ENCODE assay signal across 13 mouse cellular contexts in the genomic region with DNA sequence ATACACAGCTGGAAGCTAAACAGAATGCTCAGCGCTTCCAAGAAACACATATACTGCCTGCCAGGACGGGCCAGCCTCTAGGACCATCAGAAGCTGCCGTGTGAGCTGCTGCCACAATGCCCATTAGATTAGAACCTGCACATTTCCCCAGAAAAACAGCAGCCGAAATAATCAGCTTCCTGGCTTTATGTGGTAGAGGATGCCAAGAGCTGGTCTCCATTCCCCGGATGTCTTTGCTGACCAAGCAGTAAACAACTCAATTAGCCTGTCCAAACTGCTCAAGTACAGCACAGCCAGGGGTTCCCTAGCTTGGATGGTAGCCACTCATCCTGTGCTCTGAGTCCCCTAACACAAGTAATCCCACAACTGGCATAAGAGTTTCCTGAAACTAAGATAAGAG. TPM values are rescaled to one million over a fixed set of nuclear protein-coding genes. Genes with fewer than 3 reads are reported as not detected.
DNase-seq lines count a peak whose midpoint lies in the region; ATAC-seq and TF ChIP-seq lines count a peak whose summit lies in the region.
"Had no signal": no experiment of that assay in that cellular context is flagged by ENCODE, and none has a peak within 500 bp of the region (broad histone marks: within the 10 kb centered on the region; RNA-seq: fewer than 3 reads in every experiment).

No protein-coding gene starts in this region.

- DNase-seq in cerebellum, postnatal 10 days = peak; percentile 20 to 25
- no peak for DNase-seq in cerebellum, postnatal 36 days
- DNase-seq in layer of hippocampus, adult 2 months (ENCODE audit: low spot score in 2 of 2) = no peak
- no peak for DNase-seq in layer of hippocampus, adult 9-11 months
- no peak for DNase-seq in liver, postnatal 0 days
- no peak for DNase-seq in gastrocnemius, postnatal 4 days (ENCODE audit: low spot score in 2 of 2)
- no peak for DNase-seq in right cerebral cortex, postnatal 4 days
- DNase-seq: spleen, adult 18-20 months had no signal

- H3K4me3 ChIP-seq in layer of hippocampus, adult 2 months = no peak overlapping the region
- no peak overlapping the region for H3K4me3 ChIP-seq in kidney, embryonic 15.5 days (replicated peaks)
- no peak overlapping the region for H3K4me3 ChIP-seq in liver, postnatal 0 days (ENCODE audit: low read depth, low read length)
- H3K4me3 ChIP-seq: forebrain, embryonic 12.5 days; hindbrain, embryonic 12.5 days had no signal

- H3K9ac ChIP-seq in kidney, embryonic 15.5 days = no peak overlapping the region
- H3K9ac ChIP-seq in liver, postnatal 0 days (replicated peaks) = no peak overlapping the region
- H3K9ac ChIP-seq: forebrain, embryonic 12.5 days; hindbrain, embryonic 12.5 days had no signal

- no peak for TF ChIP-seq CTCF in layer of hippocampus, adult 2 months (conservative IDR thresholded peaks at IDR 0.05)
- TF ChIP-seq CTCF in liver, postnatal 0 days (IDR thresholded peaks at IDR 0.05; ENCODE audit: low read depth) = no peak

- H3K36me3 ChIP-seq in kidney, embryonic 15.5 days = peaks cover 30% of the 10 kb centered on the region
- H3K36me3 ChIP-seq in liver, postnatal 0 days (replicated peaks; ENCODE audit: insufficient read depth, low read length) = peaks cover 54% of the 10 kb centered on the region

- TF ChIP-seq EP300 in liver, postnatal 0 days (IDR thresholded peaks at IDR 0.05; ENCODE audit: low read depth) = no peak

- no peaks in the 10 kb centered on the region for H3K9me3 ChIP-seq in kidney, embryonic 15.5 days (replicated peaks)
- no peaks in the 10 kb centered on the region for H3K9me3 ChIP-seq in liver, postnatal 0 days (ENCODE audit: low read length)
- H3K9me3 ChIP-seq: forebrain, embryonic 12.5 days; hindbrain, embryonic 12.5 days had no signal

- WGBS in kidney, embryonic 15.5 days = 73% methylated on average over 5 of the region's 5 CpGs
- 86% methylated on average over 5 of the region's 5 CpGs for WGBS in liver, postnatal 0 days (ENCODE audit: insufficient replicate concordance)

- H3K4me2 ChIP-seq in kidney, embryonic 15.5 days = no peak overlapping the region
- no peak overlapping the region for H3K4me2 ChIP-seq in liver, postnatal 0 days (ENCODE audit: low read depth, low read length)
- H3K4me2 ChIP-seq: forebrain, embryonic 12.5 days; hindbrain, embryonic 12.5 days had no signal

- no peak for ATAC-seq in kidney, embryonic 15.5 days (replicated peaks; ENCODE audit: low FRiP score)
- ATAC-seq in liver, postnatal 0 days = no peak

- H3K27ac ChIP-seq in layer of hippocampus, adult 2 months = peak overlapping the region; percentile 5; the same call in 1 of the 2 replicates
- H3K27ac ChIP-seq in kidney, embryonic 15.5 days = 0 out of 2 replicates have a peak overlapping the region, but pooled peaks have one; percentile 13
- H3K27ac ChIP-seq in liver, postnatal 0 days (ENCODE audit: low read depth) = peak overlapping the region; percentile 36; the same call in 1 of the 2 replicates
- H3K27ac ChIP-seq: forebrain, embryonic 12.5 days; hindbrain, embryonic 12.5 days had no signal

- no peaks in the 10 kb centered on the region for H3K27me3 ChIP-seq in kidney, embryonic 15.5 days
- H3K27me3 ChIP-seq in liver, postnatal 0 days (ENCODE audit: insufficient read depth, low read length) = no peaks in the 10 kb centered on the region
- H3K27me3 ChIP-seq: forebrain, embryonic 12.5 days; hindbrain, embryonic 12.5 days had no signal

- H3K4me1 ChIP-seq in kidney, embryonic 15.5 days = peaks cover 12% of the 10 kb centered on the region
- H3K4me1 ChIP-seq in liver, postnatal 0 days (ENCODE audit: insufficient read depth) = peaks cover 61% of the 10 kb centered on the region
- H3K4me1 ChIP-seq: forebrain, embryonic 12.5 days; hindbrain, embryonic 12.5 days had no signal

RNA-seq across cellular contexts. Expression of a gene that starts 19.4 kb away (rescaled TPM):
- 10 to 100 TPM; 25.1 to 27.3 TPM for total RNA-seq in layer of hippocampus, adult 2 months (2021)
- polyA plus RNA-seq in kidney, embryonic 15.5 days (2015; fragmentation: Nextera tagmentation; extraction: Ambion mirVana) = 12.2 and 13.8 TPM in 2 replicates
- 18.9 and 20.9 TPM in 2 replicates for polyA plus RNA-seq in liver, postnatal 0 days (2015; fragmentation: Nextera tagmentation; extraction: Ambion mirVana)
- 10 to 100 TPM; 28.6 to 32.3 TPM for total RNA-seq in gastrocnemius, postnatal 4 days (2021)

RNA-seq across cellular contexts. Expression of a gene that starts 19.8 kb away (rescaled TPM):
- total RNA-seq in layer of hippocampus, adult 2 months (2021) = under 1 TPM; 0.22 to 0.28 TPM
- polyA plus RNA-seq in kidney, embryonic 15.5 days (2015; fragmentation: Nextera tagmentation; extraction: Ambion mirVana) = 0.13 and 0.14 TPM in 2 replicates
- not detected in 2 replicates for polyA plus RNA-seq in liver, postnatal 0 days (2015; fragmentation: Nextera tagmentation; extraction: Ambion mirVana)
- total RNA-seq in gastrocnemius, postnatal 4 days (2021) = under 1 TPM; 0.74 to 0.75 TPM
- total RNA-seq: adrenal gland, postnatal 4 days; gastrocnemius, adult 8-10 months had no signal

RNA-seq across cellular contexts. Expression of a gene that starts 45.3 kb away (rescaled TPM):
- total RNA-seq in layer of hippocampus, adult 2 months (2021) = 10 to 100 TPM; 14.6 to 16.0 TPM
- polyA plus RNA-seq in kidney, embryonic 15.5 days (2015; fragmentation: Nextera tagmentation; extraction: Ambion mirVana) = 42.0 and 47.0 TPM in 2 replicates
- 8.9 and 9.0 TPM in 2 replicates for polyA plus RNA-seq in liver, postnatal 0 days (2015; fragmentation: Nextera tagmentation; extraction: Ambion mirVana)
- 10 to 100 TPM; 11.5 to 12.9 TPM for total RNA-seq in gastrocnemius, postnatal 4 days (2021)

RNA-seq across cellular contexts. Expression of a gene that starts 47.2 kb away (rescaled TPM):
- 10 to 100 TPM; 37.2 to 38.9 TPM for total RNA-seq in layer of hippocampus, adult 2 months (2021)
- polyA plus RNA-seq in kidney, embryonic 15.5 days (2015; fragmentation: Nextera tagmentation; extraction: Ambion mirVana) = 66.9 and 67.5 TPM in 2 replicates
- polyA plus RNA-seq in liver, postnatal 0 days (2015; fragmentation: Nextera tagmentation; extraction: Ambion mirVana) = 19.6 and 21.5 TPM in 2 replicates
- total RNA-seq in gastrocnemius, postnatal 4 days (2021) = 10 to 100 TPM; 37.5 to 39.2 TPM

RNA-seq across cellular contexts. Expression of a gene that starts 49.3 kb away (rescaled TPM):
- 10 to 100 TPM; 18.2 to 22.8 TPM for total RNA-seq in layer of hippocampus, adult 2 months (2021)
- 21.2 and 23.7 TPM in 2 replicates for polyA plus RNA-seq in kidney, embryonic 15.5 days (2015; fragmentation: Nextera tagmentation; extraction: Ambion mirVana)
- polyA plus RNA-seq in liver, postnatal 0 days (2015; fragmentation: Nextera tagmentation; extraction: Ambion mirVana) = 2.4 and 2.9 TPM in 2 replicates
- total RNA-seq in gastrocnemius, postnatal 4 days (2021) = 1 to 10 TPM; 5.2 to 6.0 TPM

Comparison
In these comparisons a context has a peak if more than half of its experiments do, and no peak if none do; other contexts are left out.
1. DNase-seq: peak in cerebellum, postnatal 10 days (2 of 2); none in cerebellum, postnatal 36 days (0 of 2), layer of hippocampus, adult 2 months (0 of 2), layer of hippocampus, adult 9-11 months (single experiment), liver, postnatal 0 days (single experiment), gastrocnemius, postnatal 4 days (0 of 2) and right cerebral cortex, postnatal 4 days (single experiment).
2. Peak in every context shown above with its lines, with median percentiles within 50 percentile points of each other: H3K27ac ChIP-seq.